Mouse (Mus musculus) kidney, postnatal 14 days (tissue): ENCODE data around the gene Ccdc181.

Experiments
- DNase-seq: peaks from one replicate; pipeline ENCODE4 v3.0.0; 2022; ENCODE audit warnings: mixed read lengths

Ccdc181 gene

DNA sequence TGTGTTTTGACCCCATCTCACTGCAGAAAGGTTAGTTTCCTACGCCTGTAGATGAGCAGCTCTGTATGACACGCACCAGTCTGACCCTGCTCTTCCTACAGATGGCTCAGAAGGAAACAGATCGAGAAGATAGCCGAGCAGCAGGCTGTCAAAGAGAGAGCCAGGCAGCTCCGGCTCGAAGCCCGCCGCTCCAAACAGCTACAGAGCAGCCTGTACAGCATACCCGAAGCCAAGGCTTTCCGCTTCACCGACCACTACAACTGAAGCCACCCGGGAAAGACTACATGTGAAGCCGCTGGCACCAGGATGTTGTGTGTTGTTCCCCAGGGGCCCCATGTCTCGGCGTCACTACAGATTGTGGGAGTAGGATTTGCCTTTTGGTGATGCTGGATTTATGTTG is 12.0 kb downstream of the Ccdc181 start:
- peak; percentile 12 for DNase-seq

DNA sequence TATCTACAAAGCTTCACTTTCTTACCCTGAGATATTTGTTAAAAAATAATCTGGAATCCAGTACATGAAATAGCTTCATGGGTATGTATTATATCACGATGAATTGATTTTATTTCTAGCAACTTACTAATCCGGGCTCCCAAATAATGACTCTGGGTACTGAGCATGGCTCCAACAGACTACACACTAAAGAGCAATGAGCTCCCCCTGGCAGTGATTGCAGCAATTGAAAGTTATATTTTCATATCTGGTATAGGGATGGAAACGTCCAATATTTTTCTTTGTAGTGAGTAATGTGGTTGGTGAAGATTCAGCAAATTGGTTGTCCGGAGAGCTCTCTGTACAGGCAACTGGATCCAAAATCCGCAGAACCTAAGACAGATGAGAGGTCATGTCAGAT is 16.7 kb downstream of the Ccdc181 start:
- no peak for DNase-seq

GRCm38 (mm10) chr1:164294071-164294470 is 18.7 kb downstream of the Ccdc181 start:
- no peak for DNase-seq

DNA sequence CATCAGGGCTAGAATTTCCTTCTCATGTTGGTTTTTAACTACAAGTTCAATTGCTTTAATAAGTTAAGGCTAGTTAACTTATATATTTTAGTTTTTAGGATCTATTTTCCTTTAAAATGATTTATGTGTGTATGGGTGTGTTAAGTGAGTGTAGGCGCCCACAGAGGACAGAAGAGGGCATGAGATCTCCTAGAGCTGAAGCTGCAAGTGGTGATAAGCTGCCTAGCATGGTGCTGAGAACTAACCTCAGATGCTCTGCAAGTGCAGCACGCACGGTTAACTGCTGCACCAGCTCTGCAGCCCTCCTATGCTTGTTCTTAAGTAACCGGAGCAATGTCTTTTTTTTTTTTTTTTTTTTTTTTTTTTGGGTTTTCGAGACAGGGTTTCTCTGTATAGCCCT is 21.1 kb downstream of the Ccdc181 start:
- DNase-seq: no peak

GRCm38 (mm10) chr1:164301949-164302348 is 26.6 kb downstream of the Ccdc181 start:
- no peak for DNase-seq

DNA sequence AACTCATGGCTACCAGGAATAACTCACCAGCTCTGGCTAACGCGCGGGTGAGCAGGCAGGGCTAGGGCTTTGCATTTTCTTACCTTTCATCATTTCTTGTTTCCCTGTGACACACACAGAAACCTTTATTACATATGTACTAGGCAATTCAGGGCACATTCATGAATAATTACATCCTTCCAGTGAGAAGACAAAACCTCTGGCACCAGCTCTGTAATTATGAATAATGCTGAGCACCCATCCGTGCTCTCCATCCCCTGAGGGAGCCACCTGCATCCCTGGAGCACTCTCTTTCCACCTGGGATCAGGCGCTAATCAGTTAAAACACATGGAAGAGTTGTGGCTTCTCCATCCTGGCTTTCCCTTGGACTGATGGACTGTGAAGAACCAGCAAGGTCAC is 28.4 kb downstream of the Ccdc181 start, which contains the start of gene Nme7:
Nme7 (plus strand) TSS at position 301 of the 400 bp plus-strand sequence.
- DNase-seq: no peak

DNA sequence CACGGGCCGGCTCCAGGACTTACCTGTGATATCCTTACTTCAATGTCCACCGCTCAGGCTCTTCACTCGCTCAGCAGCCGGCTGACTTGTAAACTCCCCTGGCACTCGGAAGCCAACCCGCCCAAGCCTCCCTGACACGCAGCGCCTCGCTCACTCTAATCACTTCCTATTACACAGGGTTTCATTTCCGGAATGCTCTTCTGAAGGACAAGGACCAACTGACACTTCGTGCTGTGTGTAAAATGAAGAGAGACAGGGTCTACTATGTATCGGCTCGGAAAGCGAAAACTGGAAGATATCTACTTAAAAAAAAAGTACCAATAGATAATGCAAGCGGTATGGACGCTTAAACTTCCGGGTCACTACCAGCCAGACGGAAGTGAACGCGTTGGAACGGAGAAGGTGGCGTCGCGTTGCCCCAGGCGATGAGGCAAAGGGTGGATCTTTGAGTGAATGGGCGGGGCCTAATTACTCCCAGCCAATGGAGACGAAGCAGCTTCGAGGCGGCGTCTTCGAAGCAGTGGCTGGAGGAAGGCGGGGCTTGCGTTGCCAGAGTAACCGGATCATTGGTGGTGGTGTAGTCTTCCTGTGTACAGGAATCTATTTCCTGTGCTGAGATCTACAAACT is 31.9 kb downstream of the Ccdc181 start, which contains the start of gene Blzf1:
Blzf1 (minus strand) TSS at position 366 of the 628 bp plus-strand sequence.
- DNase-seq: peak; percentile 99

- DNase-seq: no peak
Measured at GRCm38 (mm10) chr1:164307922-164308321, 32.5 kb downstream of the Ccdc181 start.

DNA sequence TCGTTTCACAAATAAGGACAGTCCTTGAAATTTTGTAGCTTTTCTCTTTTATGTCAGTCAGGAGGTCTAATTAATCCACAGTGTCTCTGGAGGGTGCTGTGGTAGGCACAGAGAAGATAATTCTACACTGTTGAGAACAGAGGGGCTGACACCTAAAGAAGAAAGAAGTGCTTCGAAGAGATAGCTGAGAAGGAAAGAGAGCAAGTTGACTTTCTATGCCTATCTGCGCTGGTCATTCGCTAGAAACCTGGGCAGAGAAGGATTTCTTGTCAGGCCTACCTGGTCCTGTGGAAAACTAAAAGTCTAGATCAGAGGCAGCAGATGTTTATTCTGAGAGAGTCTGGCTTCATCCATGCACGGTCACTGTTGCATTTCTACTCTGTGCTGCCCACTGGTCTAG is 38.7 kb downstream of the Ccdc181 start:
- DNase-seq: no peak

DNA sequence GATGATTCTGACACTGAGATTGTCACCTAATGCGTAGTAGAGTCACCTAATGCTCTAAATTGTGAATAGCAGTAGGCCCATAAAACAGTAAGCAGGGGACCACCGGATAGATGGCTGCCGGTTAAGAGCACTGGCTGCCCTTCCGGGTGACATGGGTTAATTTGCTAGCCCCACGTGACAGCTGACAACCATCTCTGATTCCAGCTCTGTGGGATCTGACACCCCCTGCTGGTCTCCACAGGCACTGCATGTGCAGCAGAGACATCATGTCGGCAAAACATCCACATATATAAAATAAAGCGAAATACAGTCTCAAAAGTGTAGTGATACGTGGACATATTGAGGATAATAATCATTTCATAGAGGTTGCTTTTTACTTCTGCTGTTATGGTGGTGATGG is 39.9 kb downstream of the Ccdc181 start:
- DNase-seq: no peak

DNA sequence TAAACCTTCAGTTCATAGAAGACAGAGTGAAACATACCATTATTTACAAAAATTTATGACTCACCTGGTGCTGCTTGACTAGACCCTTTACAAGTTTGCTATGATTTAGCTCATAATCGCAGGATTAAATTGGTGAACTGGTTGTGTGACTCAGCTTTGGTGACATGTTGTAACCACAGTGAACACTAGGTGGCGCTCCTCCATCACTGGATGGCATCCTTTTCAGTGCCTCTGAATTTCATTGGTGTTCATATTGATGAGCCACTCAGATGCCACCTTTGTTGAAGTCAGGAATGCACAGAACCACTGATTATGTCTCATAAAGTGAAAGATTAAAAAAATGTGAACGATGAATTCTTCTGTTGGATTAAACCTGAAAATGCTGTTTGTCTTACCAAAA is 41.3 kb downstream of the Ccdc181 start:
- DNase-seq: peak; percentile 70

- DNase-seq: no peak
Measured at GRCm38 (mm10) chr1:164317261-164317660, 41.9 kb downstream of the Ccdc181 start.

GRCm38 (mm10) chr1:164318474-164318873 is 43.1 kb downstream of the Ccdc181 start:
- DNase-seq: no peak

- DNase-seq: no peak
Measured at GRCm38 (mm10) chr1:164319542-164320140, 44.3 kb downstream of the Ccdc181 start.

DNA sequence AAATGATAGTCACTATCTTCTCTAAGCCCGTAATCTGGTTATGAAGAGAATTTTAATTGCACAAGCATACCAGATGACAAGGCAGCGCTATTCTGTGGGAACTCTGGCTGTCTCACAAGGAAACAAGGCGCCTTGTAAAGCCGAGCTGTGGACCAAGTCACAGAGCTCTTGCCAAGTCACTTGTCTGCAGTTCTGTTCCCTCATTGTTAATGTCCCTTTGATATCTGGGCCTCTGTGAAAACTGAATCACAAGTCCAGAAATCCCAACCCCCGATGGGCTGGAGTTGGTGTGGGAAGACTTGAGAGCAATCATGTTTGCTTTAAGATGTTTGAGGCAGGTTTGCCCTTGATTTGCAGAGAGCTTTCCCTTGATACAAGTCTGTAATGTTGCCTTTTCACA is 45.3 kb downstream of the Ccdc181 start:
- DNase-seq: no peak

- peak; percentile 71 for DNase-seq
Measured at GRCm38 (mm10) chr1:164321408-164321807, 46.0 kb downstream of the Ccdc181 start.

- DNase-seq: no peak
Measured at GRCm38 (mm10) chr1:164322987-164323650, 47.7 kb downstream of the Ccdc181 start.

- no peak for DNase-seq
Measured at GRCm38 (mm10) chr1:164324221-164324620, 48.8 kb downstream of the Ccdc181 start.

DNA sequence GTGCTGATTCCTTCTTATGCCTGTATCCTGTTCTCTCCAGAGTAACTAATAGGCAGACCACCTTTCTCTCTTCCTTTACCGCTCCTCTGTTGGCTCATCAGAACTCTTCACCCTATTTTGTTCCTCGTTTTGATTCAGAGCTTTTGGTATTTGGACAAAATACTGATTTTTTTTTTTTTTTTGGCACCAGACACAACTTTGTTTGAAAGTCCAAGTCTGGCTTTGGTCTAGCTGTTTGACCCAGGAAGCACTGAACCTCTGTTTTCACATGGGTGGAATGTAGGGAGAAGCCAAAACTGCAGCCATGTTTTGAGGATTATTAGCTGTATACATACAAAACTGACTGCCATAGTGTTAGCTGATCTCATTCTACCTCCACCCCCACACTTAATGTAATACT is 49.5 kb downstream of the Ccdc181 start:
- no peak for DNase-seq

GRCm38 (mm10) chr1:164326600-164327155 is 51.3 kb downstream of the Ccdc181 start:
- peak; percentile 27 for DNase-seq

DNA sequence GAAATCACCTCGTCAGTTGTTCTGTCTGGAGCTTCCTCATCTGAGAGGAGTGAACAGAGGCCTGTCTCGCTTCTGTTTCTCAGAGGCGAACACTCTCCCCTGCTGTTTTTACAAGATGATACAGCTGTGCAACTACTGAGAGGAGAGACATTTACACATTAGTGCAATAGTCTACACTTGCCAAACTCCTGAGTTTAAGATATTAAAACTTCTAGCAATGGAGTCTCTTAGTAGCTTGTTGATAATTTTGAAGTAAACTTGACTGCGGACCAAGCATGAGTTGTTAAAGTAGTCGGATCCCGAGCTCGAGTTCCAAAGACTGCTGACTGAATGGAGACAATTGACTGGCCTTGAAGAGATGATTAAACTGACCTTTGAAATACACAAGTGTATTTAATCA is 52.4 kb downstream of the Ccdc181 start:
- DNase-seq: no peak

- no peak for DNase-seq
Measured at GRCm38 (mm10) chr1:164332559-164332958, 57.2 kb downstream of the Ccdc181 start.

DNA sequence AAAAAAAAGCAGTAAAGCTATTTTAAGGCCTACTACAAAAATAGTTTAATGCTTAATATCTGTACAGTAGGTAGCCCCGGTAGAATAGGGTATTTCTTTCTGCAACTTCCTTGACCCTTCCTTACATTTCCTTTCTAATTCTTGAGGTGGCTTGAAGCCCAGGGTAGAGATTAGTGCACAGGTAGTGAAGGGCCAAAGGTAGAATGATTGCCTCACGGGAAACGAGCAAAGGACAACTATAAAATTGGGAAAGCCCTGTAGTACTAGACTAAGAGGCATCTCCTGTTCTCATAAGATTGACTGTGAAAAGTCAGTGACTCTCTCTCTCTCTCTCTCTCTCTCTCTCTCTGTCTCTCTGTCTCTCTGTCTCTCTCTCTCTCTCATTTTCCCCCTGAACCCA is 60.0 kb downstream of the Ccdc181 start:
- DNase-seq: no peak

DNA sequence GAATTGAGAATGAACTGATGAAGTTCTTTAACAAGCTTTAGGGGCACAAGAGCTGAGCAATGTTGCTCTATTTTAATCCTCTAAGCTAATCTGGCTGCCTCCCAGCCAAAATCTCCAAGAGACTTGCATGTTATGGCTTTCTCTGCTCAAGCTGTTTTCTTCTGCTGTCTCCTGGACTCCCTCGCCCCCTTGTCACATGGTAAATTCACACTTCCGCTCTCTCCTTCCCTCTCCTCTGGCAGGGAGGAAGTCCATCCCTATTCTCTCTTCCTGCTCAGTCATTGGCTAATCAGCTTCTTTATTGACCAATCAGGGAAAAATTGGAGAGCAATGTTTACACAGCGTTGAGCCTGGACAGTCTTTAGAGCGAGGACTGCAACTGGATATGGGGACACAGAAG is 60.5 kb downstream of the Ccdc181 start:
- no peak for DNase-seq
